Mouse (Mus musculus): Measurements from ENCODE around the gene Baiap2l2. TPM values are rescaled to one million over a fixed set of nuclear protein-coding genes. Genes with fewer than 3 reads are reported as not detected.
A peak's percentile ranks its signal among the peaks of the same experiment; 100 is the strongest.

Gene Baiap2l2
- total and polyA plus RNA-seq, 3 experiments, result not detected

DNA sequence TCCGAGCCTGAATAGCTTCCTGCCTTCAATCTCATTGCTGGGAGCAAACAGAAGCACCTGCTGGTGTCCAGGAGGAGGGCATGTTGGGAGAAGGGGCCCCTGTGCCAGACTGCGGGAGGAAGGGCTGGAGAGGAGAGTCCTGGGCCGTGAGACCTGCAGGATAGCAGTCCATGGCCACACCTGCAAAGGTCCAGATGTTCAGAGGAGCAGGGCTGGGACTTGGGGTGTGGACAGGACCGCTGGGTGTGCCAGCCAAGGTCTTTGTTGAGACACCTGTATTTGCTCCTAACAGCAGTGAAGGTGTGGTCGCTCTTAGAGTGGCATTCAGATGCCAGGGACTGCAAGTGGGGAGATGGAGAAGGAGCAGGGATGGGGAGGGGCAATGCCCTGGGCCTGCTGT lies 2.9 kb downstream of the Baiap2l2 start:
- Histone ChIP-seq H3K4me3 (ENCODE audit: low read depth, low read length) (no peak overlapping the region), H3K9me3 (replicated peaks) (0 out of 2 replicates have a peak, but pooled peaks cover 2% of the 10 kb centered on the region), H3K27me3 (ENCODE audit: insufficient read depth, low read length) (peaks cover 4% of the 10 kb centered on the region; the same call in 1 of the 2 replicates), H3K4me1 (ENCODE audit: insufficient read depth, low read depth, low read length) (peaks cover 24% of the 10 kb centered on the region), H3K36me3 (replicated peaks) (peaks cover 22% of the 10 kb centered on the region)
- DNase-seq (ENCODE audit: low spot score) (no peak), ATAC-seq (ENCODE audit: extremely low read depth, insufficient number of reproducible peaks, low FRiP score, poor library complexity, severe bottlenecking) (no peak)
- TF ChIP-seq GATA1 (IDR thresholded peaks at IDR 0.05; ENCODE audit: borderline replicate concordance, low read length) (no peak), POLR2AphosphoS5 (IDR thresholded peaks at IDR 0.05; ENCODE audit: insufficient replicate concordance, low read depth, low read length) (no peak), CTCF (IDR thresholded peaks at IDR 0.05; ENCODE audit: low read depth, low read length) (no peak), TAL1 (conservative IDR thresholded peaks at IDR 0.05; ENCODE audit: low read depth, low read length) (no peak), GATA2 (IDR thresholded peaks at IDR 0.05; ENCODE audit: borderline replicate concordance, low read depth, low read length) (no peak)

DNA sequence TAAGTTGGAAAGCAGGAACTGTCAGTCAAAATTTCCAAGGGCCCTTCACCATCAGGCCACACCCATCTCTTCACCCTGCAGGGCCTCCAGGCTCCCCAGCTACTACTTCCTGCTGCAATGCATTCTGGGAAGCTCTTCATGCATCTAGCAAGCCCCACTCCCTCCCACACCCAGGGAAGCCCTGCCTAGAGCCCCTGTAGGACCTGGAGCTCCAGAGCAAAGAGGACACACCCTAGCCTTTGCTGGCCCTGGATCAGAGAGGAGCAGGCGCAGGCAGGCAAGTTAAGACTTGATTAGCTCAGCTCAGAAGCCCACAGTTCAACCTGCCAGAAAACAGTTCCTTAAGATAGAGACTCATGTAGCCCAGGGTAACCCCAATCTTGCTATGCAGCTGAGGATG lies 3.9 kb downstream of the Baiap2l2 start:
- H3K4me1 ChIP-seq (ENCODE audit: insufficient read depth, low read depth, low read length), result peaks cover 25% of the 10 kb centered on the region
- ATAC-seq (ENCODE audit: extremely low read depth, insufficient number of reproducible peaks, low FRiP score, poor library complexity, severe bottlenecking) (peak; percentile 79), DNase-seq (ENCODE audit: low spot score) (peak; percentile 90)
- H3K9me3 ChIP-seq (replicated peaks), result 0 out of 2 replicates have a peak, but pooled peaks cover 2% of the 10 kb centered on the region
- peak overlapping the region; percentile 44; the same call in 1 of the 2 replicates for H3K4me3 ChIP-seq (ENCODE audit: low read depth, low read length)
- no peak for TF ChIP-seq CTCF (IDR thresholded peaks at IDR 0.05; ENCODE audit: low read depth, low read length)
- no peak for TF ChIP-seq GATA2 (IDR thresholded peaks at IDR 0.05; ENCODE audit: borderline replicate concordance, low read depth, low read length)
- no peak for TF ChIP-seq TAL1 (conservative IDR thresholded peaks at IDR 0.05; ENCODE audit: low read depth, low read length)
- no peak for TF ChIP-seq POLR2AphosphoS5 (IDR thresholded peaks at IDR 0.05; ENCODE audit: insufficient replicate concordance, low read depth, low read length)
- TF ChIP-seq GATA1 (IDR thresholded peaks at IDR 0.05; ENCODE audit: borderline replicate concordance, low read length), result no peak
- H3K36me3 ChIP-seq (replicated peaks), result peaks cover 12% of the 10 kb centered on the region
- peaks cover 5% of the 10 kb centered on the region; the same call in 1 of the 2 replicates for H3K27me3 ChIP-seq (ENCODE audit: insufficient read depth, low read length)

DNA sequence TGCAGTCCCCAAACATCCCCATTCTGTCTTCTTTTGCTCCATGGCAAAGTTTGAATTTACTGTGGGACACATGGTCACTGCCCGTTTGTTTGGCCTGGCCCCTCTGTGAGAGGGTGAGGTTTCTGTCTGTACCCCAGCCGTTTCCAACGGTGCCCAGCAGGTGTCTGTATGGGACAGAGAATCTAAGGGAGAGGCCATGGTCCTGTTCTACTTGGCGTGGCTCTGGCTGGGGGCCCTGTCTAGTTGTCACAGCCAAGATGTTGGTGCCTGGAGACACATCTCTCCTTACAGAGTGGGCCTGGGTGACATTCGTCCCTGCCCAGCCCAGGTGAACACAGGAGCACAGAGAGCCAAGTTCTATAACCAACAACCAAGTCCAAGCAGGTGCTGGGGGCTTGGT lies 4.5 kb downstream of the Baiap2l2 start:
- peaks cover 25% of the 10 kb centered on the region for H3K4me1 ChIP-seq (ENCODE audit: insufficient read depth, low read depth, low read length)
- ATAC-seq (ENCODE audit: extremely low read depth, insufficient number of reproducible peaks, low FRiP score, poor library complexity, severe bottlenecking) (no peak; the same call in 1 of the 2 replicates), DNase-seq (ENCODE audit: low spot score) (peak; percentile 60)
- H3K27me3 ChIP-seq (ENCODE audit: insufficient read depth, low read length), result peaks cover 5% of the 10 kb centered on the region; the same call in 1 of the 2 replicates
- TF ChIP-seq GATA1 (IDR thresholded peaks at IDR 0.05; ENCODE audit: borderline replicate concordance, low read length) (no peak), CTCF (IDR thresholded peaks at IDR 0.05; ENCODE audit: low read depth, low read length) (no peak), POLR2AphosphoS5 (IDR thresholded peaks at IDR 0.05; ENCODE audit: insufficient replicate concordance, low read depth, low read length) (no peak), TAL1 (conservative IDR thresholded peaks at IDR 0.05; ENCODE audit: low read depth, low read length) (no peak), GATA2 (IDR thresholded peaks at IDR 0.05; ENCODE audit: borderline replicate concordance, low read depth, low read length) (no peak)
- 0 out of 2 replicates have a peak, but pooled peaks cover 2% of the 10 kb centered on the region for H3K9me3 ChIP-seq (replicated peaks)
- H3K36me3 ChIP-seq (replicated peaks), result peaks cover 6% of the 10 kb centered on the region
- peak overlapping the region; percentile 38; the same call in 1 of the 2 replicates for H3K4me3 ChIP-seq (ENCODE audit: low read depth, low read length)

DNA sequence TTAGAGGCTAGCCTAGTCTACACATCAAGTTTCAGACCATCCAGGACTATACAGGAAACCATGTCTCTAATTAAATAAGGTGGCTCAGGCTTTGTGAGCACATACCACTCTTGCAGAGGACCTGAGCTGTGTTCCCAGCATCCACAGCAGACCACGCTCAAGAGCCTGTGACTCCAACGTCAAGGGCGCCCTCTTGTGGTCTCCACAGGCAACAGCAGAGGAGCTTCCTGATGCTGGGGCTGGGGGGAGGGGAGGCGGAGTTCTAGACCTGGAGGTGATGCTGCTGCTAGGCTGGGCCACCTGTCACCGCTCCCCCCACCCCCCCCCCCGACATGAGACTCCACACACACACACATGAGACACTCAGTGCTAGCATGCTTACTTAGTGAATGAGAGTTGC lies 5.1 kb downstream of the Baiap2l2 start:
- H3K9me3 ChIP-seq (replicated peaks), result 0 out of 2 replicates have a peak, but pooled peaks cover 2% of the 10 kb centered on the region
- TF ChIP-seq TAL1 (conservative IDR thresholded peaks at IDR 0.05; ENCODE audit: low read depth, low read length) (no peak), POLR2AphosphoS5 (IDR thresholded peaks at IDR 0.05; ENCODE audit: insufficient replicate concordance, low read depth, low read length) (no peak), CTCF (IDR thresholded peaks at IDR 0.05; ENCODE audit: low read depth, low read length) (peak; percentile 62), GATA2 (IDR thresholded peaks at IDR 0.05; ENCODE audit: borderline replicate concordance, low read depth, low read length) (no peak), GATA1 (IDR thresholded peaks at IDR 0.05; ENCODE audit: borderline replicate concordance, low read length) (no peak)
- DNase-seq (ENCODE audit: low spot score) (peak; percentile 24), ATAC-seq (ENCODE audit: extremely low read depth, insufficient number of reproducible peaks, low FRiP score, poor library complexity, severe bottlenecking) (no peak; the same call in 1 of the 2 replicates)
- peaks cover 5% of the 10 kb centered on the region; the same call in 1 of the 2 replicates for H3K27me3 ChIP-seq (ENCODE audit: insufficient read depth, low read length)
- peaks cover 25% of the 10 kb centered on the region for H3K4me1 ChIP-seq (ENCODE audit: insufficient read depth, low read depth, low read length)
- H3K36me3 ChIP-seq (replicated peaks), result peaks cover under 1% of the 10 kb centered on the region
- no peak overlapping the region for H3K4me3 ChIP-seq (ENCODE audit: low read depth, low read length)

DNA sequence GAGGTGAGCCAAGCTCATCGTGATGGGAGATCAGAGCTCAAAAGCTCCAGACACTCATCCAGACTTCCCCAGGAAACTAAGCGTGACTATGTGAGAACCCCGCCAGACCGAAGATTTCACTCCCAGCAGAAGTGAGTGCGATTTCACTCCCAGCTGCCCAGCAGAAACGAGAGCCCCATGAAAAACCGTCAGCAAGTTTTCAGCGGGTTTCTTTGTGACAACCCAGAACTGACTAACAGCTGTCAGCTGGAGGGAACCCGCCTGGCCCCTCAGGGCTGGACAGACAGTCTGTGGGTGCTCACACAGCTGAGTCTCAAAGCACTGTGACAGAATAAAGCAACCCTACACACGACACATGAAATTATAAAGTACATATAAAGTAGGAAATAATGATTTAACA lies 7.6 kb downstream of the Baiap2l2 start:
- DNase-seq (ENCODE audit: low spot score) (no peak), ATAC-seq (ENCODE audit: extremely low read depth, insufficient number of reproducible peaks, low FRiP score, poor library complexity, severe bottlenecking) (no peak)
- Histone ChIP-seq H3K4me1 (ENCODE audit: insufficient read depth, low read depth, low read length) (peaks cover 25% of the 10 kb centered on the region), H3K4me3 (ENCODE audit: low read depth, low read length) (no peak overlapping the region), H3K27me3 (ENCODE audit: insufficient read depth, low read length) (peaks cover 17% of the 10 kb centered on the region), H3K9me3 (replicated peaks) (0 out of 2 replicates have a peak, but pooled peaks cover 2% of the 10 kb centered on the region), H3K36me3 (replicated peaks) (no peaks in the 10 kb centered on the region)
- TF ChIP-seq TAL1 (conservative IDR thresholded peaks at IDR 0.05; ENCODE audit: low read depth, low read length) (no peak), POLR2AphosphoS5 (IDR thresholded peaks at IDR 0.05; ENCODE audit: insufficient replicate concordance, low read depth, low read length) (no peak), CTCF (IDR thresholded peaks at IDR 0.05; ENCODE audit: low read depth, low read length) (no peak), GATA2 (IDR thresholded peaks at IDR 0.05; ENCODE audit: borderline replicate concordance, low read depth, low read length) (no peak), GATA1 (IDR thresholded peaks at IDR 0.05; ENCODE audit: borderline replicate concordance, low read length) (no peak)

DNA sequence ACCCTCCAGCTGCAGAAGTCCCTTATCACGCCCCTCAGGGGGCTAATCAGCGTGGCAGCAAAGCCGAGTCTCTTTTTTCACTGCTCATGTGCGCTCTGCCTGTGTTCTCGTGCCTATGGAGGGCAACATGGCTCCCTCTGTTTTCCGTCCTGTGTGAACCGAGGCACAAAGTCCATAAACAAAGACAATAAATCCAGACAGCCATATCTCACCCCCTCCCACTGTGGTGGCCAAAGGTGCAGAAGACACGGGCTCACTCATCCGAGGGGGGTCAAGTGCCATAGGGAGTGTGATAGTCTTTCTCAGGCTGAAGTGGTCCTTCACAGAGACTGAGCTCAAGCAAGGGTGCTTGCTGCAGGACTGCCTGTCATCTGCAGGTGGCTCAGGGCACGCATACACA lies 12.3 kb downstream of the Baiap2l2 start:
- TF ChIP-seq CTCF (IDR thresholded peaks at IDR 0.05; ENCODE audit: low read depth, low read length) (no peak), GATA2 (IDR thresholded peaks at IDR 0.05; ENCODE audit: borderline replicate concordance, low read depth, low read length) (no peak), POLR2AphosphoS5 (IDR thresholded peaks at IDR 0.05; ENCODE audit: insufficient replicate concordance, low read depth, low read length) (no peak), GATA1 (IDR thresholded peaks at IDR 0.05; ENCODE audit: borderline replicate concordance, low read length) (no peak), TAL1 (conservative IDR thresholded peaks at IDR 0.05; ENCODE audit: low read depth, low read length) (no peak)
- peaks cover 49% of the 10 kb centered on the region for H3K27me3 ChIP-seq (ENCODE audit: insufficient read depth, low read length)
- peaks cover 12% of the 10 kb centered on the region; the same call in 1 of the 2 replicates for H3K4me1 ChIP-seq (ENCODE audit: insufficient read depth, low read depth, low read length)
- DNase-seq (ENCODE audit: low spot score) (no peak), ATAC-seq (ENCODE audit: extremely low read depth, insufficient number of reproducible peaks, low FRiP score, poor library complexity, severe bottlenecking) (no peak)
- no peak overlapping the region for H3K4me3 ChIP-seq (ENCODE audit: low read depth, low read length)
- H3K9me3 ChIP-seq (replicated peaks), result no peaks in the 10 kb centered on the region
- no peaks in the 10 kb centered on the region for H3K36me3 ChIP-seq (replicated peaks)

All from G1E (cell line).